Mouse (Mus musculus) kidney, embryonic 14.5 days (tissue): ENCODE data around the gene Zdhhc19. TPM values are rescaled to one million over a fixed set of nuclear protein-coding genes. Genes with fewer than 3 reads are reported as not detected.

ENCODE experiments used
- ATAC-seq: fragments of 200-750 bp; cut with Nextera tagmentation; 2 replicates; pipeline ENCODE4 v1.8.0; 2017; ENCODE audit warnings: moderate number of reproducible peaks, mild to moderate bottlenecking, moderate TSS enrichment, moderate library complexity; ENCODE audit not compliant: low FRiP score, low TSS enrichment
- H3K27ac ChIP-seq: fragments of 300-500 bp; sonication (generic); 2 replicates; pipeline ENCODE4 v1.5.1; 2014; ENCODE audit warnings: low read depth, mild to moderate bottlenecking, low read length, moderate library complexity, mixed read lengths
- H3K27me3 ChIP-seq: fragments of 300-500 bp; sonication (generic); 2 replicates; pipeline ENCODE4 v1.6.1; 2014; ENCODE audit warnings: mild to moderate bottlenecking, low read length; ENCODE audit not compliant: control insufficient read depth, insufficient read depth
- H3K36me3 ChIP-seq: fragments of 300-500 bp; sonication (generic); 2 replicates; pipeline ENCODE4 v1.6.1; 2014; ENCODE audit warnings: low read length, mixed read lengths; ENCODE audit not compliant: control insufficient read depth, insufficient read depth
- H3K4me1 ChIP-seq: fragments of 300-500 bp; sonication (generic); 2 replicates; pipeline ENCODE4 v1.6.1; 2014; ENCODE audit warnings: low read length, mixed read lengths; ENCODE audit not compliant: control insufficient read depth, insufficient read depth
- H3K4me2 ChIP-seq: fragments of 300-500 bp; sonication (generic); replicated peaks from 2 replicates; pipeline ENCODE4 v1.6.1; 2014; ENCODE audit warnings: low read depth, mild to moderate bottlenecking, low read length
- H3K4me3 ChIP-seq: fragments of 300-500 bp; sonication (generic); 2 replicates; pipeline ENCODE4 v1.5.1; 2014; ENCODE audit warnings: mild to moderate bottlenecking, low read length
- H3K9ac ChIP-seq: fragments of 300-500 bp; sonication (generic); 2 replicates; pipeline ENCODE4 v1.6.1; 2014; ENCODE audit warnings: low read depth, mild to moderate bottlenecking, low read length, moderate library complexity
- H3K9me3 ChIP-seq: fragments of 300-500 bp; sonication (generic); 2 replicates; pipeline ENCODE4 v1.6.1; 2016; ENCODE audit warnings: low read length; ENCODE audit not compliant: control insufficient read depth
- WGBS: fragments of 180-500 bp; shearing (Covaris S2); extraction: QIAGEN DNeasy Blood & Tissue Kit; methylation state at CpG from one replicate; pipeline ENCODE4 v1.1.7; 2014; 5-methylcytosine and 5-hydroxymethylcytosine counted together
- polyA plus RNA-seq: library from polyadenylated mRNA; unstranded; fragments of >200 nt; fragmentation: Nextera tagmentation; extraction: Ambion mirVana; gene quantifications from 2 replicates; pipeline ENCODE4 v1.2.1, GENCODE M21; 2014

Gene Zdhhc19
- polyA plus RNA-seq: not detected in 2 replicates

DNA sequence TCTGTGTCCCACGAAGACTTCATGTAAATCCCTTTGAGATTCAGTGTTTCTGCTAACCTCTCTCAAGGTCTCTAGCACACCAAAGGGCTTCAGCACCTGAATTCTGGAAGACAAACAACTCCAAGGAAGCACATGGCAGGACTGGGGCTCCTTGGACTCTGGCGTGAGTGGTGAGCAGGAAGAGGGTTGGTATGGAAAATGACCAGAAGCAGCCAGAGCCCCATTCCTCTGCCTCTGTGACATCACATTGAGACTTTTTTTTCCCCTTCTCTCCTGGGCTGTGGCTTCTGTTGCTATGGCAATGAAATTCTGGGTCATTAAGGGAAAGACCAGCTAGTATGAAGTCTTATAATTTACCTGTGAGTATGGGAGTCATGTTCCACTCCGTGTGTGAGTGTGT, at the start of gene Zdhhc19:
Zdhhc19 (plus strand) TSS at position 301 of the 400 bp plus-strand sequence.
- 74% methylated on average over 3 of the region's 3 CpGs for WGBS
- no peak within 1 kb of the TSS for H3K4me3 ChIP-seq
- H3K27ac ChIP-seq: no peak within 1 kb of the TSS

DNA sequence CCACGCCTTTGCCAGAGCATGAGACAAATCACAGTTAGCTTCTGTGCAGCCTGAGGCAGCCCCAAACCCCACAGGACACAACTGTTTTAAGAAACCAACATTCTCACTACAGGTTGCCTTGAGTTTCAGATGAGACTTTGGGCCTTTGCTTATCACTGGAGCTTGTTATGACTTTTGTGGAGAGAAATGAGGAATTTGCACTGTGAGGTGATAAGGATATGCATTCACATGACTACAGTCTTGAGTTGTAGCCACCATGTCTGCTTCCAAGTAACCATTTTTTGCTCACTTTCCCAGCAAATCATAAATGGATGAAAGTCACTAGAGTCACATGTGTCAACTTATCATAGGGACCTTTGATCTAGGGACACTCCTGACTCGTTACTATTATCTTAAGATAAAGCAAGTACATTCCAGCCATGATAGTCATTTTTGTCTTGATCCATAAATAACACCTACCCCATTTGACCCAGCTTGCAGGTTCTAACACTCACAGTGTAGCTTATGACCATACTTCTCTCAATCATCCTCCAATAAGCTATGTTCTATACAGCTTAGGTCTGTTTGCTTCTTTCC, 49.4 kb upstream of the Zdhhc19 start:
- 81% methylated on average over 2 of the region's 2 CpGs for WGBS
- no peak for ATAC-seq
- H3K4me2 ChIP-seq: no peak overlapping the region
- no peaks in the 10 kb centered on the region for H3K9me3 ChIP-seq
- H3K36me3 ChIP-seq: no peaks in the 10 kb centered on the region
- H3K27me3 ChIP-seq: no peaks in the 10 kb centered on the region
- H3K4me3 ChIP-seq: no peak overlapping the region
- H3K4me1 ChIP-seq: no peaks in the 10 kb centered on the region
- no peak overlapping the region for H3K9ac ChIP-seq
- no peak overlapping the region for H3K27ac ChIP-seq

More for the DNA sequence above, at the start of gene Zdhhc19:
- no peak for ATAC-seq
- Histone ChIP-seq H3K4me2 (no peak within 1 kb of the TSS), H3K9me3 (no peaks in the 10 kb centered on the region), H3K27me3 (no peaks in the 10 kb centered on the region), H3K9ac (no peak within 1 kb of the TSS), H3K4me1 (no peaks in the 10 kb centered on the region), H3K36me3 (no peaks in the 10 kb centered on the region)

DNA sequence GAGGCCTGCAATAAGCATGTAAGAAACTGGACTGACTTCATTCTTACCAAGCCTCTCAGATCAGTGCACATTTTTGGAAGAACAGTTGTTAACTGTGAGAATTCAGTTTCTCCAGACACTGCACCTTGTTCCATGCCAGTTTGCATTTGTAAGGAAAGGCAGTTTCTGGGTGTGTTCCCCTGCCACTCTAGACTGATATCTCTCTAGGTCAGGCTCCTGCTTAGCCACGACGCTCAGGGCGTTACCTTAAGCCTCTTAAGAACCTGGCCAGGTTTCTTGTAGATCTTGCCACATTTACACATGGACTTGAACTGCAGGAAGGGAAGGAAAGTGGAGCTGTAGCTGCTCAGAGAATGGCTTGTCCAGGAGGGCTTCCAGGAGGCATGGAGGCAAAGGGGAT, 46.4 kb upstream of the Zdhhc19 start:
- H3K9me3 ChIP-seq: no peaks in the 10 kb centered on the region
- 90% methylated on average over 3 of the region's 3 CpGs for WGBS
- no peaks in the 10 kb centered on the region for H3K27me3 ChIP-seq
- no peak overlapping the region for H3K4me3 ChIP-seq
- no peak for ATAC-seq
- H3K4me2 ChIP-seq: no peak overlapping the region
- H3K9ac ChIP-seq: no peak overlapping the region
- H3K4me1 ChIP-seq: no peaks in the 10 kb centered on the region
- H3K27ac ChIP-seq: no peak overlapping the region
- peaks cover 6% of the 10 kb centered on the region; the same call in 1 of the 2 replicates for H3K36me3 ChIP-seq

DNA sequence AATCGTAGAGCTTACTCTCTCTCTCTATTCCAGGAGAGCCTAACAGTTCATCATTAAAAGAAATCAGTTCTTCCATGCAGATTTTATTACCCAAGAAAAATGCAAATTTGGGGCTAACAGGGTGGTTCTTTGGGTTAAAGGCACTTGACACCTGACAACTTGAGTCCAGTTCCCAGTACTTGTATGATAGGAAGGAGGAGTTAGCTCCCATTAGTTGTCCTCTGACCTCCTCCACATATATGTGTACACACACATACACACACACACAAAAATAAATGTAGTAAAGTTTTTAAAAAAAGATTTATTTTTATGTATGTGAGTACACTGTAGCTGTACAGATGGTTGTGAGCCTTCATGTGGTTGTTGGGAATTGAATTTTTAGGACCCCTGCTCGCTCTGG, 45.9 kb upstream of the Zdhhc19 start:
- 95% methylated on average over 2 of the region's 2 CpGs for WGBS
- Histone ChIP-seq H3K4me3 (no peak overlapping the region), H3K4me1 (no peaks in the 10 kb centered on the region), H3K9ac (no peak overlapping the region), H3K9me3 (no peaks in the 10 kb centered on the region), H3K27ac (no peak overlapping the region), H3K27me3 (no peaks in the 10 kb centered on the region), H3K36me3 (peaks cover 6% of the 10 kb centered on the region; the same call in 1 of the 2 replicates), H3K4me2 (no peak overlapping the region)
- no peak for ATAC-seq

DNA sequence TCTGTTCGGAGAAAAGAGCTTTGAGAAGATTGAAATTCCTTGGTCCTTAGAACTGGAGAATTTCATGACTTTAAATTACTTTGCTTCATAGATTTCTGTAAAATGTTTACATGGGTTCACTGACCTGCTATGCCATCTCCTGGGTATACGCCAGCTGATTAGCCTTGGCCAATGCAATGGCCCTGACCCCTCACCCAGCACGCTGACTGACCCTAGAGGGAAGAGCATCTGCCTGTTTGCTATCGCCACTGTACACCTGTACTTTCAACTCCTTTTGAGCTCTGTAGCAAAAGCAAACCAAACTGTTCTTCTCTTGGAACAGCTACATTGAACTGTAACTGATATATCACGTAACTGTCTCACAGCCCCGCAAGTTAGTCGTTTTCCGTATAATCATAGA, 43.0 kb upstream of the Zdhhc19 start:
- Histone ChIP-seq H3K27me3 (no peaks in the 10 kb centered on the region), H3K4me2 (no peak overlapping the region), H3K4me3 (no peak overlapping the region), H3K27ac (no peak overlapping the region), H3K9ac (no peak overlapping the region), H3K9me3 (no peaks in the 10 kb centered on the region), H3K4me1 (no peaks in the 10 kb centered on the region), H3K36me3 (peaks cover 11% of the 10 kb centered on the region; the same call in 1 of the 2 replicates)
- ATAC-seq: no peak
- WGBS: 91% methylated on average over 8 of the region's 8 CpGs

DNA sequence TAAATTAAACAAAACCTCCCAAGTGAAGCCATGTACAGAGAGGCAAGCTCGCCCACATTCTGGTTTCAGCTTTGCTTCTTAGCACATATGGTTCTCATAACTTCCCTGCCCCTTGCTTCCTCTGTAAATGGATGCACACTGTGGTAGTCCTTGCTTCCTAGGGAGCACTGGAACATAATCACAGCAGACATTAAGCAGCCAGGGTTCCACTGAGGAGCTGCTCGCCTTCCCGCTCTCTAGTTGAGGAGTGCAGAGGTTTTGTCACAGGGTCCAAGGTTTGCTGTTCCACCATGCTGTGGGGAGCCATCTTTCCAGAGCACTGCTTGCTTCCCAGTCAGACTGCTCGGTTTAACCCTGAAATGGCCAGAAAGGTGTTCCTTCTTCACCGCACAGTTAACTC, 41.4 kb upstream of the Zdhhc19 start:
- no peak for ATAC-seq
- peaks cover 14% of the 10 kb centered on the region; the same call in 1 of the 2 replicates for H3K36me3 ChIP-seq
- no peaks in the 10 kb centered on the region for H3K27me3 ChIP-seq
- H3K27ac ChIP-seq: no peak overlapping the region
- no peak overlapping the region for H3K4me3 ChIP-seq
- H3K9ac ChIP-seq: no peak overlapping the region
- H3K4me1 ChIP-seq: no peaks in the 10 kb centered on the region
- no peaks in the 10 kb centered on the region for H3K9me3 ChIP-seq
- 93% methylated on average over 5 of the region's 5 CpGs for WGBS
- no peak overlapping the region for H3K4me2 ChIP-seq

DNA sequence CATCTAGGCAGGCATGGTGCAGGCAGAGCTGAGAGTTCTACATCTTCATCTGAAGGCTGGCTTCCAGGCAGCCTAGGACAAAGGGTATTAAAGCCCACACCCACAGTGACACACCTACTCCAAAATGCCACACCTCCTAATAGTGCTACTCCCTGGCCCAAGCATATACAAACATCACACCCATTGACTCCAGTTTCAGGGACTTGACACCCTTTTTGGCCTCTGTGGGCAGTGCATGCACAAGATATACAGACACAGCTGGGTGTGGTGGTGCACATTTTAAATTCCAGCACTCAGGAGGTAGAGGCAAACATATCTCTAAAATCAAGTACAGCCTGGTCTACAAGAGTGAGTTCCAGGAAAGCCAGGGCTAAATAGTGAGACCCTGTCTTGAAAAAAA, 40.0 kb upstream of the Zdhhc19 start:
- Histone ChIP-seq H3K9me3 (no peaks in the 10 kb centered on the region), H3K27ac (no peak overlapping the region), H3K27me3 (no peaks in the 10 kb centered on the region)

DNA sequence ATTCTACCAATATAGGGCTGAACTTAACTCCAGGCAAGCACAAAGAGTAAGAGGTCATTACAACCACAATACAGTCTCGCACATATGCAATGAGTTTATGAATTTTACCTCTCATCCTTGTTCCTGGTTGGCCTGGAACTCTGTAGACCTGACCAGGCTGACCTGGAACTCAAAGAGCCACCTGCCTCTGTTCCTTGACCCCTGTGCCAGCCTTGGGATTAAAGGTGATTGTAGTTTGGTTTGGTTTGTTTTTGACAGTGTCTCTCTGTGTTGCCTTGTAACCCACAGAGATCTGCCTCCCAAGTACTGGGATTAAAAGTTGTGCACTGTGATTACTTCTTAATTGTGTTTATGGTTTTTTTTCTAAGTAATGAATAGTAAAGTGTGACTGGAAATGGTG, 39.3 kb upstream of the Zdhhc19 start:
- Histone ChIP-seq H3K9me3 (no peaks in the 10 kb centered on the region), H3K9ac (no peak overlapping the region), H3K4me3 (no peak overlapping the region), H3K4me2 (no peak overlapping the region), H3K27ac (no peak overlapping the region), H3K27me3 (no peaks in the 10 kb centered on the region), H3K4me1 (no peaks in the 10 kb centered on the region), H3K36me3 (peaks cover 14% of the 10 kb centered on the region; the same call in 1 of the 2 replicates)
- WGBS: 94% methylated on average over 1 of the region's 1 CpGs
- no peak for ATAC-seq

More for the DNA sequence above, 40.0 kb upstream of the Zdhhc19 start:
- Histone ChIP-seq H3K36me3 (peaks cover 14% of the 10 kb centered on the region; the same call in 1 of the 2 replicates), H3K4me3 (no peak overlapping the region), H3K4me1 (no peaks in the 10 kb centered on the region), H3K4me2 (no peak overlapping the region), H3K9ac (no peak overlapping the region)
- ATAC-seq: no peak

DNA sequence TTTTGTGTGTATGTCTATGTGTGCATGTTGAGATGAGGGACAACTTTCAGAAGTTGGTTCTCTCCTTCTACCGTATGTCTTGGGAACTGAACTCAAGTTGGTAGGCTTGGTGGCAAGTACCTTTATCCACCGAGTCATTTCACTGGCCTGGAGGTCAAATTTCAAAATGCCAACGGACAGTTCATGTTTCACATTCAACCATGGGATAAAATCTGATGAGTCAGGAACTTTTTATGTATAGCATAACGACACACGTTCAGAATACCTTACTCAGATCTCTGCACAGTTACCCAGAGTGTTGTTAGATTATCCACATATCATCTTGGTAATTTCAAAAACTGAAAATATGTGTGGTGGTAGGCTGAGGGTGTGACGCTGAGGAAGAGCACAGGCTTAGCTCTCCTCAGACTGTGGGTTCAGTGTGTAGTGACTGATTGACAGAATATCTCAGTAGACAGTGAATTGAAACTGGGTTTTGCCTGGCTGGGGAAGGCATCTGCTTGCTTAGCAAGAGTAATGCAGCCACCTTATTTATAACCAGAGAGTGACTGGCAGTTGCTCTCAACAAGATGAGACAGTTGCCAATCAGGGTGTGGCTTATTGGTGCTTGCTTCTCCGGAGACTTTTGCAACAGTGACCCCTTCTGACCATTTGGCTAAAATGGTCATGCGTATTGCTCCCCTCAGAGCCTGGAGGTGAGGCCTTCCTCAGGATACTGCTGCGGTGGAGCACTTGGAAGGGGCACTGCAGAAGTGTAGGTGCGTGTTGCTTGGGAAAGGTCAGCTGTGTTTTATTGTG, 38.3 kb upstream of the Zdhhc19 start:
- peaks cover 11% of the 10 kb centered on the region; the same call in 1 of the 2 replicates for H3K36me3 ChIP-seq
- H3K4me1 ChIP-seq: no peaks in the 10 kb centered on the region
- ATAC-seq: no peak
- H3K27me3 ChIP-seq: no peaks in the 10 kb centered on the region
- H3K9me3 ChIP-seq: no peaks in the 10 kb centered on the region
- H3K9ac ChIP-seq: no peak overlapping the region
- no peak overlapping the region for H3K4me3 ChIP-seq
- H3K27ac ChIP-seq: no peak overlapping the region
- no peak overlapping the region for H3K4me2 ChIP-seq
- WGBS: 54% methylated on average over 10 of the region's 10 CpGs
